Mouse (Mus musculus) MEL (cell line): ENCODE measurements around the gene Axdnd1.

ENCODE experiments used
- CHD1 ChIP-seq: IDR thresholded peaks from 2 replicates; pipeline ENCODE4 v1.6.1; 2012; ENCODE audit warnings: low read depth, mild to moderate bottlenecking, inconsistent platforms, low read length, improper control_type of control experiment
- CTCF ChIP-seq, 3 experiments: IDR thresholded peaks in 2 of 3; conservative IDR thresholded peaks in 1 of 3; 2 replicates each; pipeline ENCODE4 v1.5.1; 2011 to 2012; ENCODE audit warnings: low read length in 3 of 3, low read depth in 2 of 3, mild to moderate bottlenecking in 2 of 3, improper control_type of control experiment in 1 of 3, inconsistent platforms in 1 of 3, mixed read lengths in 1 of 3, moderate library complexity in 1 of 3; ENCODE audit not compliant: control insufficient read depth in 1 of 3, insufficient read depth in 1 of 3, poor library complexity in 1 of 3, severe bottlenecking in 1 of 3
- GABPA ChIP-seq: IDR thresholded peaks from 2 replicates; pipeline ENCODE4 v1.6.1; 2012; ENCODE audit warnings: low read depth, mild to moderate bottlenecking, inconsistent platforms, low read length, improper control_type of control experiment, moderate library complexity
- HCFC1 ChIP-seq: IDR thresholded peaks from 2 replicates; pipeline ENCODE4 v1.6.1; 2012; ENCODE audit warnings: low read depth, mild to moderate bottlenecking, inconsistent platforms, low read length, improper control_type of control experiment, moderate library complexity
- NELFE ChIP-seq: IDR thresholded peaks from 2 replicates; pipeline ENCODE4 v1.6.1; 2011; ENCODE audit warnings: low read depth, low read length, improper control_type of control experiment
- UBTF ChIP-seq: IDR thresholded peaks from 2 replicates; pipeline ENCODE4 v1.6.1; 2012; ENCODE audit warnings: low read depth, mild to moderate bottlenecking, inconsistent platforms, low read length, improper control_type of control experiment, moderate library complexity, borderline replicate concordance; ENCODE audit not compliant: insufficient read depth

DNA sequence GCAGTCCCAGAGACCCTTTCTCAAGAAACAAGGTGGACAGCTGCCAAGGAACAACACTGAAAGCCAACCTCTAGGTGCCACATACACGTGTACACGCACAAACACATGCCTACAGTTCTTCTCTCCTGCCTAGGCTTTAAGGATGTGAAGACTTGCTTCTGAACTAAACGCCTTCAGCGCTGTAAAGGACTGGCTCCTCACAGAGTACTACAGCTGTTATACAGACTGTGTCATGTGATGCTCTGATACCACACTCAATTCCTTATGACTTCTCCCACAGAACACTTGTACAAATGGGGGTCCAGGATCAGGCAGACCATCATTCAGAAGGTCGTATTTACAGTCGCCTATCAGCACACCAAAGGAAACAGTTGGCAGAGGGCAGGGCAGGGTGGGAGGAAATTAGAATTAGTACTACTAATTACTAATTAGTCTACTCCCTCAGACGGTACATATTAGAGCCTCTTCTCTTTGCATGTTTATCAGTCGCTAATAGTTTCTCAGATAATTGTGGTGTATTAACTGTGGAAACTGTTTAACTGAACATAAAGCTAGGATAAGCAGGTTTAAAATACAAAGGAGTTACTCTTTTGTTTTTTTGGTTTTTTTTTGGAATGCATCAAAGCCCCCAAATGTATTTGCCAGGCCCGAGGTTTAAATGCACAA is 132.3 kb downstream of the Axdnd1 start:
- TF ChIP-seq GABPA: no peak
- no peak for TF ChIP-seq NELFE
- TF ChIP-seq CHD1: no peak
- TF ChIP-seq CTCF (IDR thresholded peaks at IDR 0.05 in 2 of 3, conservative IDR thresholded peaks at IDR 0.05 in 1 of 3; ENCODE audit: control insufficient read depth in 1 of 3, insufficient read depth in 1 of 3, low read depth in 2 of 3, low read length in 3 of 3, poor library complexity in 1 of 3, severe bottlenecking in 1 of 3): no peak
- no peak for TF ChIP-seq HCFC1
- TF ChIP-seq UBTF: no peak
